Mouse (Mus musculus): Measurements from ENCODE around the gene Enpp6. TPM values are rescaled to one million over a fixed set of nuclear protein-coding genes. Genes with fewer than 3 reads are reported as not detected.

The Enpp6 gene
- polyA plus RNA-seq, 1 experiment from 2014 or later: 0.86 TPM

GRCm38 (mm10) chr8:47090021-47090420 lies 103.3 kb downstream of the Enpp6 start:
- no peaks in the 10 kb centered on the region for H3K36me3 ChIP-seq (ENCODE audit: insufficient read depth, low read length)
- no peaks in the 10 kb centered on the region for H3K9me3 ChIP-seq (ENCODE audit: low read length)
- 55% methylated on average over 8 of the region's 8 CpGs for WGBS
- ATAC-seq: no peak
- DNase-seq (ENCODE audit: low spot score): no peak
- no peak overlapping the region for H3K9ac ChIP-seq (replicated peaks; ENCODE audit: low read depth)
- no peaks in the 10 kb centered on the region for H3K4me1 ChIP-seq (ENCODE audit: insufficient read depth, low read depth, low read length)
- H3K27ac ChIP-seq (ENCODE audit: low read length): no peak overlapping the region
- no peak overlapping the region for H3K4me2 ChIP-seq (replicated peaks; ENCODE audit: low read depth, low read length)
- TF ChIP-seq CTCF (IDR thresholded peaks at IDR 0.05) (no peak), EP300 (IDR thresholded peaks at IDR 0.05) (no peak)
- no peaks in the 10 kb centered on the region for H3K27me3 ChIP-seq (replicated peaks; ENCODE audit: insufficient read depth, low read length)
- H3K4me3 ChIP-seq (ENCODE audit: low read depth, low read length): no peak overlapping the region

- no peaks in the 10 kb centered on the region for H3K9me3 ChIP-seq (ENCODE audit: low read length)
- TF ChIP-seq CTCF (IDR thresholded peaks at IDR 0.05) (no peak), EP300 (IDR thresholded peaks at IDR 0.05) (no peak)
- no peak for ATAC-seq
- H3K27ac ChIP-seq (ENCODE audit: low read length): no peak overlapping the region
- H3K4me3 ChIP-seq (ENCODE audit: low read depth, low read length): no peak overlapping the region
- DNase-seq (ENCODE audit: low spot score): no peak
- 27% methylated on average over 2 of the region's 2 CpGs for WGBS
- H3K27me3 ChIP-seq (replicated peaks; ENCODE audit: insufficient read depth, low read length): no peaks in the 10 kb centered on the region
- no peak overlapping the region for H3K9ac ChIP-seq (replicated peaks; ENCODE audit: low read depth)
- H3K4me1 ChIP-seq (ENCODE audit: insufficient read depth, low read depth, low read length): no peaks in the 10 kb centered on the region
- H3K4me2 ChIP-seq (replicated peaks; ENCODE audit: low read depth, low read length): no peak overlapping the region
- no peaks in the 10 kb centered on the region for H3K36me3 ChIP-seq (ENCODE audit: insufficient read depth, low read length)
These were observed 118.9 kb downstream of the Enpp6 start for GRCm38 (mm10) chr8:47105617-47106016.

- H3K36me3 ChIP-seq (ENCODE audit: insufficient read depth, low read length): no peaks in the 10 kb centered on the region
- no peaks in the 10 kb centered on the region for H3K27me3 ChIP-seq (replicated peaks; ENCODE audit: insufficient read depth, low read length)
- H3K4me2 ChIP-seq (replicated peaks; ENCODE audit: low read depth, low read length): no peak overlapping the region
- WGBS: 64% methylated on average over 17 of the region's 17 CpGs
- DNase-seq (ENCODE audit: low spot score) (no peak), ATAC-seq (no peak)
- H3K9me3 ChIP-seq (ENCODE audit: low read length): no peaks in the 10 kb centered on the region
- no peak overlapping the region for H3K27ac ChIP-seq (ENCODE audit: low read length)
- no peak overlapping the region for H3K9ac ChIP-seq (replicated peaks; ENCODE audit: low read depth)
- TF ChIP-seq CTCF (IDR thresholded peaks at IDR 0.05) (no peak), EP300 (IDR thresholded peaks at IDR 0.05) (no peak)
- no peak overlapping the region for H3K4me3 ChIP-seq (ENCODE audit: low read depth, low read length)
- no peaks in the 10 kb centered on the region for H3K4me1 ChIP-seq (ENCODE audit: insufficient read depth, low read depth, low read length)
These were observed 127.6 kb downstream of the Enpp6 start for GRCm38 (mm10) chr8:47114133-47114796.

GRCm38 (mm10) chr8:47117336-47117735 lies 130.6 kb downstream of the Enpp6 start:
- no peak for ATAC-seq
- no peak overlapping the region for H3K27ac ChIP-seq (ENCODE audit: low read length)
- no peak overlapping the region for H3K9ac ChIP-seq (replicated peaks; ENCODE audit: low read depth)
- H3K4me1 ChIP-seq (ENCODE audit: insufficient read depth, low read depth, low read length): no peaks in the 10 kb centered on the region
- H3K4me3 ChIP-seq (ENCODE audit: low read depth, low read length): no peak overlapping the region
- H3K9me3 ChIP-seq (ENCODE audit: low read length): no peaks in the 10 kb centered on the region
- WGBS: 50% methylated on average over 4 of the region's 4 CpGs
- no peak overlapping the region for H3K4me2 ChIP-seq (replicated peaks; ENCODE audit: low read depth, low read length)
- no peaks in the 10 kb centered on the region for H3K27me3 ChIP-seq (replicated peaks; ENCODE audit: insufficient read depth, low read length)
- no peaks in the 10 kb centered on the region for H3K36me3 ChIP-seq (ENCODE audit: insufficient read depth, low read length)
- TF ChIP-seq EP300 (IDR thresholded peaks at IDR 0.05) (no peak), CTCF (IDR thresholded peaks at IDR 0.05) (no peak)
- DNase-seq (ENCODE audit: low spot score): no peak

- no peaks in the 10 kb centered on the region for H3K36me3 ChIP-seq (ENCODE audit: insufficient read depth, low read length)
- peak; percentile 12 for DNase-seq (ENCODE audit: low spot score)
- no peak overlapping the region for H3K9ac ChIP-seq (replicated peaks; ENCODE audit: low read depth)
- no peak overlapping the region for H3K27ac ChIP-seq (ENCODE audit: low read length)
- TF ChIP-seq EP300 (IDR thresholded peaks at IDR 0.05): peak; percentile 86
- no peak for TF ChIP-seq CTCF (IDR thresholded peaks at IDR 0.05)
- no peaks in the 10 kb centered on the region for H3K27me3 ChIP-seq (replicated peaks; ENCODE audit: insufficient read depth, low read length)
- H3K4me2 ChIP-seq (replicated peaks; ENCODE audit: low read depth, low read length): no peak overlapping the region
- no peaks in the 10 kb centered on the region for H3K4me1 ChIP-seq (ENCODE audit: insufficient read depth, low read depth, low read length)
- H3K9me3 ChIP-seq (ENCODE audit: low read length): no peaks in the 10 kb centered on the region
- peak; percentile 69; the same call in 1 of the 2 replicates for ATAC-seq
- 53% methylated on average over 1 of the region's 1 CpGs for WGBS
- H3K4me3 ChIP-seq (ENCODE audit: low read depth, low read length): no peak overlapping the region
These were observed 133.2 kb downstream of the Enpp6 start for GRCm38 (mm10) chr8:47119895-47120294.

GRCm38 (mm10) chr8:47128859-47129258 lies 142.2 kb downstream of the Enpp6 start:
- ATAC-seq (no peak), DNase-seq (ENCODE audit: low spot score) (no peak)
- Histone ChIP-seq H3K4me3 (ENCODE audit: low read depth, low read length) (no peak overlapping the region), H3K27ac (ENCODE audit: low read length) (no peak overlapping the region), H3K4me2 (replicated peaks; ENCODE audit: low read depth, low read length) (no peak overlapping the region), H3K4me1 (ENCODE audit: insufficient read depth, low read depth, low read length) (no peaks in the 10 kb centered on the region), H3K27me3 (replicated peaks; ENCODE audit: insufficient read depth, low read length) (no peaks in the 10 kb centered on the region), H3K36me3 (ENCODE audit: insufficient read depth, low read length) (no peaks in the 10 kb centered on the region), H3K9me3 (ENCODE audit: low read length) (no peaks in the 10 kb centered on the region), H3K9ac (replicated peaks; ENCODE audit: low read depth) (no peak overlapping the region)
- TF ChIP-seq EP300 (IDR thresholded peaks at IDR 0.05) (no peak), CTCF (IDR thresholded peaks at IDR 0.05) (no peak)
- WGBS: 94% methylated on average over 1 of the region's 1 CpGs

All from lung, postnatal 0 days (tissue).